Mouse (Mus musculus) ovary, postnatal 36 days (tissue): ENCODE results near the gene Gm9817.
"Not testable (repeated sequence)": the region's sequence is repeated elsewhere in the genome, so short reads cannot be mapped to it uniquely, and the experiment has no call there.

Experiments used
- DNase-seq: peaks from one replicate; pipeline ENCODE4 v3.0.0; 2022; ENCODE audit warnings: low spot score, mixed read lengths

Gm9817 gene

GRCm38 (mm10) chr13:45078392-45078791 lies at the start of gene Gm9817:
Gene Gm9817, plus strand, starts transcription at chr13:45078692.
- not testable (repeated sequence) for DNase-seq

GRCm38 (mm10) chr13:45029791-45030190 lies 48.7 kb upstream of the Gm9817 start:
- DNase-seq: no peak

- peak; percentile 86 for DNase-seq
Observed at GRCm38 (mm10) chr13:45030830-45031229, 47.7 kb upstream of the Gm9817 start.

- no peak for DNase-seq
Observed at GRCm38 (mm10) chr13:45031314-45031713, 47.2 kb upstream of the Gm9817 start.

GRCm38 (mm10) chr13:45031748-45032147 lies 46.7 kb upstream of the Gm9817 start:
- no peak for DNase-seq

- DNase-seq: no peak
Observed at GRCm38 (mm10) chr13:45032484-45032883, 46.0 kb upstream of the Gm9817 start.

- DNase-seq: no peak
Observed at GRCm38 (mm10) chr13:45033360-45033759, 45.1 kb upstream of the Gm9817 start.

GRCm38 (mm10) chr13:45034759-45035158 lies 43.7 kb upstream of the Gm9817 start:
- DNase-seq: no peak

- no peak for DNase-seq
Observed at GRCm38 (mm10) chr13:45036417-45036816, 42.1 kb upstream of the Gm9817 start.

- DNase-seq: no peak
Observed at GRCm38 (mm10) chr13:45040195-45040594, 38.3 kb upstream of the Gm9817 start.

- no peak for DNase-seq
Observed at GRCm38 (mm10) chr13:45040741-45041140, 37.8 kb upstream of the Gm9817 start.

GRCm38 (mm10) chr13:45043466-45043865 lies 35.0 kb upstream of the Gm9817 start:
- DNase-seq: no peak

GRCm38 (mm10) chr13:45049261-45050020 lies 29.1 kb upstream of the Gm9817 start:
- no peak for DNase-seq

- DNase-seq: no peak
Observed at GRCm38 (mm10) chr13:45052805-45053204, 25.7 kb upstream of the Gm9817 start.

GRCm38 (mm10) chr13:45053843-45054242 lies 24.6 kb upstream of the Gm9817 start:
- DNase-seq: no peak

- DNase-seq: no peak
Observed at GRCm38 (mm10) chr13:45059206-45059605, 19.3 kb upstream of the Gm9817 start.

GRCm38 (mm10) chr13:45063146-45063545 lies 15.3 kb upstream of the Gm9817 start:
- no peak for DNase-seq

GRCm38 (mm10) chr13:45064951-45065350 lies 13.5 kb upstream of the Gm9817 start:
- DNase-seq: no peak

- DNase-seq: no peak
Observed at GRCm38 (mm10) chr13:45070366-45070765, 8.1 kb upstream of the Gm9817 start.

- DNase-seq: no peak
Observed at GRCm38 (mm10) chr13:45075012-45075411, 3.5 kb upstream of the Gm9817 start.

- no peak for DNase-seq
Observed at GRCm38 (mm10) chr13:45075715-45076114, 2.8 kb upstream of the Gm9817 start.

GRCm38 (mm10) chr13:45080771-45081170 lies 2.3 kb downstream of the Gm9817 start:
- DNase-seq: no peak

GRCm38 (mm10) chr13:45083696-45084095 lies 5.2 kb downstream of the Gm9817 start:
- DNase-seq: no peak

- no peak for DNase-seq
Observed at GRCm38 (mm10) chr13:45088796-45089221, 10.3 kb downstream of the Gm9817 start.
